Mouse (Mus musculus) midbrain, embryonic 12.5 days (tissue): ENCODE data around the gene Ap2a1. TPM values are rescaled to one million over a fixed set of nuclear protein-coding genes. Genes with fewer than 3 reads are reported as not detected.

Source experiments
- ATAC-seq: fragments of 200-750 bp; cut with Nextera tagmentation; 2 replicates; pipeline ENCODE4 v1.8.0; 2017; ENCODE audit warnings: low read depth, moderate TSS enrichment, moderate library complexity; ENCODE audit not compliant: low FRiP score
- H3K27ac ChIP-seq: fragments of 300-500 bp; sonication (generic); replicated peaks from 2 replicates; pipeline ENCODE4 v1.5.1; 2016; ENCODE audit warnings: mild to moderate bottlenecking
- H3K27me3 ChIP-seq: fragments of 300-500 bp; sonication (generic); 2 replicates; pipeline ENCODE4 v1.6.1; 2016; ENCODE audit warnings: mild to moderate bottlenecking
- H3K36me3 ChIP-seq: fragments of 300-500 bp; sonication (generic); 2 replicates; pipeline ENCODE4 v1.6.1; 2016
- H3K4me1 ChIP-seq: fragments of 300-500 bp; sonication (generic); 2 replicates; pipeline ENCODE4 v1.6.1; 2016
- H3K4me2 ChIP-seq: fragments of 300-500 bp; sonication (generic); replicated peaks from 2 replicates; pipeline ENCODE4 v1.6.1; 2016; ENCODE audit warnings: mild to moderate bottlenecking, moderate library complexity
- H3K4me3 ChIP-seq: fragments of 300-500 bp; sonication (generic); 2 replicates; pipeline ENCODE4 v1.5.1; 2016; ENCODE audit warnings: mild to moderate bottlenecking
- H3K9ac ChIP-seq: fragments of 300-500 bp; sonication (generic); replicated peaks from 2 replicates; pipeline ENCODE4 v1.6.1; 2016; ENCODE audit warnings: mild to moderate bottlenecking, moderate library complexity
- H3K9me3 ChIP-seq: fragments of 300-500 bp; sonication (generic); 2 replicates; pipeline ENCODE4 v1.6.1; 2016; ENCODE audit warnings: mild to moderate bottlenecking
- WGBS: fragments of 180-500 bp; shearing (Covaris S2); methylation state at CpG from one replicate; pipeline ENCODE4 v1.1.7; 2016; 5-methylcytosine and 5-hydroxymethylcytosine counted together
- polyA plus RNA-seq: library from polyadenylated mRNA; unstranded; fragments of >200 nt; fragmentation: Nextera tagmentation; extraction: Ambion mirVana; gene quantifications from 2 replicates; pipeline ENCODE4 v1.2.1, GENCODE M21; 2016

Ap2a1 gene
- polyA plus RNA-seq, 1 experiment from 2014 or later: 91.0 TPM

- 0 out of 2 replicates have a peak overlapping the region, but pooled peaks have one; percentile 18 for H3K4me3 ChIP-seq
- H3K27me3 ChIP-seq: no peaks in the 10 kb centered on the region
- no peaks in the 10 kb centered on the region for H3K9me3 ChIP-seq
- H3K27ac ChIP-seq: peak overlapping the region; percentile 52
- ATAC-seq: peak; percentile 5; the same call in 1 of the 2 replicates
- H3K4me1 ChIP-seq: peaks cover 38% of the 10 kb centered on the region
- peak overlapping the region; percentile 50; the same call in 1 of the 2 replicates for H3K9ac ChIP-seq
- H3K4me2 ChIP-seq: no peak overlapping the region
- 61% methylated on average over 22 of the region's 22 CpGs for WGBS
- peaks cover 52% of the 10 kb centered on the region for H3K36me3 ChIP-seq
Observed at GRCm38 (mm10) chr7:44860576-44861428, 68.5 kb downstream of the Ap2a1 start.

GRCm38 (mm10) chr7:44859896-44860295 is 69.4 kb downstream of the Ap2a1 start:
- Histone ChIP-seq H3K27ac (no peak overlapping the region), H3K9me3 (no peaks in the 10 kb centered on the region), H3K27me3 (no peaks in the 10 kb centered on the region), H3K36me3 (peaks cover 43% of the 10 kb centered on the region), H3K9ac (no peak overlapping the region), H3K4me1 (peaks cover 34% of the 10 kb centered on the region), H3K4me3 (no peak overlapping the region), H3K4me2 (no peak overlapping the region)
- WGBS: 94% methylated on average over 11 of the region's 11 CpGs
- no peak for ATAC-seq

- Histone ChIP-seq H3K4me3 (peak overlapping the region; percentile 71), H3K9ac (peak overlapping the region; percentile 89), H3K27ac (peak overlapping the region; percentile 92; the same call in 1 of the 2 replicates), H3K4me2 (peak overlapping the region; percentile 68), H3K9me3 (no peaks in the 10 kb centered on the region), H3K36me3 (peaks cover 30% of the 10 kb centered on the region), H3K27me3 (no peaks in the 10 kb centered on the region), H3K4me1 (peaks cover 50% of the 10 kb centered on the region)
- 31% methylated on average over 8 of the region's 8 CpGs for WGBS
- no peak for ATAC-seq
Observed at GRCm38 (mm10) chr7:44857905-44858304, 71.4 kb downstream of the Ap2a1 start.

GRCm38 (mm10) chr7:44857042-44857552 is 72.2 kb downstream of the Ap2a1 start, which contains the start of gene Pnkp:
Pnkp (plus strand) TSS chr7:44857139.
- Histone ChIP-seq H3K9ac (peak within 1 kb of the TSS; percentile 89), H3K27ac (peak within 1 kb of the TSS; percentile 92), H3K4me1 (peaks cover 50% of the 10 kb centered on the region), H3K4me3 (peak within 1 kb of the TSS; percentile 71), H3K36me3 (peaks cover 28% of the 10 kb centered on the region), H3K27me3 (no peaks in the 10 kb centered on the region), H3K9me3 (no peaks in the 10 kb centered on the region), H3K4me2 (peak within 1 kb of the TSS; percentile 68)
- ATAC-seq: peak; percentile 21; the same call in 1 of the 2 replicates
- WGBS: under 1% methylated on average over 32 of the region's 32 CpGs

GRCm38 (mm10) chr7:44856265-44856916 is 72.9 kb downstream of the Ap2a1 start:
- H3K9ac ChIP-seq: peak overlapping the region; percentile 89; the same call in 1 of the 2 replicates
- no peaks in the 10 kb centered on the region for H3K9me3 ChIP-seq
- WGBS: 69% methylated on average over 9 of the region's 9 CpGs
- H3K4me3 ChIP-seq: peak overlapping the region; percentile 71
- H3K27me3 ChIP-seq: no peaks in the 10 kb centered on the region
- peak overlapping the region; percentile 68 for H3K4me2 ChIP-seq
- no peak for ATAC-seq
- peaks cover 21% of the 10 kb centered on the region for H3K36me3 ChIP-seq
- peak overlapping the region; percentile 92 for H3K27ac ChIP-seq
- peaks cover 57% of the 10 kb centered on the region for H3K4me1 ChIP-seq

- no peaks in the 10 kb centered on the region for H3K27me3 ChIP-seq
- H3K36me3 ChIP-seq: peaks cover 18% of the 10 kb centered on the region
- H3K4me2 ChIP-seq: peak overlapping the region; percentile 77
- peak overlapping the region; percentile 69 for H3K9ac ChIP-seq
- H3K9me3 ChIP-seq: no peaks in the 10 kb centered on the region
- no peak for ATAC-seq
- WGBS: 42% methylated on average over 10 of the region's 10 CpGs
- H3K4me1 ChIP-seq: peaks cover 60% of the 10 kb centered on the region
- peak overlapping the region; percentile 46 for H3K4me3 ChIP-seq
- peak overlapping the region; percentile 90 for H3K27ac ChIP-seq
Observed at GRCm38 (mm10) chr7:44855036-44855435, 74.3 kb downstream of the Ap2a1 start.

GRCm38 (mm10) chr7:44854356-44855031 is 74.8 kb downstream of the Ap2a1 start:
- Histone ChIP-seq H3K9me3 (no peaks in the 10 kb centered on the region), H3K27me3 (no peaks in the 10 kb centered on the region)

GRCm38 (mm10) chr7:44853596-44854355 is 75.5 kb downstream of the Ap2a1 start:
- Histone ChIP-seq H3K4me3 (peak overlapping the region; percentile 46), H3K27me3 (no peaks in the 10 kb centered on the region), H3K4me1 (peaks cover 60% of the 10 kb centered on the region), H3K9me3 (no peaks in the 10 kb centered on the region), H3K36me3 (peaks cover 13% of the 10 kb centered on the region), H3K4me2 (peak overlapping the region; percentile 77), H3K9ac (peak overlapping the region; percentile 69), H3K27ac (peak overlapping the region; percentile 90)
- 34% methylated on average over 26 of the region's 26 CpGs for WGBS
- no peak for ATAC-seq

More at GRCm38 (mm10) chr7:44854356-44855031, 74.8 kb downstream of the Ap2a1 start:
- peaks cover 14% of the 10 kb centered on the region for H3K36me3 ChIP-seq
- peaks cover 60% of the 10 kb centered on the region for H3K4me1 ChIP-seq
- no peak for ATAC-seq
- peak overlapping the region; percentile 77 for H3K4me2 ChIP-seq
- H3K4me3 ChIP-seq: peak overlapping the region; percentile 46
- peak overlapping the region; percentile 69 for H3K9ac ChIP-seq
- peak overlapping the region; percentile 90 for H3K27ac ChIP-seq
- under 1% methylated on average over 45 of the region's 45 CpGs for WGBS

- ATAC-seq: no peak
- Histone ChIP-seq H3K4me2 (no peak overlapping the region; the same call in 1 of the 2 replicates), H3K9ac (peak overlapping the region; percentile 20; the same call in 1 of the 2 replicates), H3K27ac (no peak overlapping the region), H3K27me3 (no peaks in the 10 kb centered on the region), H3K4me3 (no peak overlapping the region), H3K36me3 (peaks cover 13% of the 10 kb centered on the region), H3K4me1 (peaks cover 56% of the 10 kb centered on the region), H3K9me3 (no peaks in the 10 kb centered on the region)
- WGBS: 91% methylated on average over 2 of the region's 2 CpGs
Observed at GRCm38 (mm10) chr7:44853065-44853464, 76.2 kb downstream of the Ap2a1 start.

- ATAC-seq: no peak
- Histone ChIP-seq H3K27me3 (no peaks in the 10 kb centered on the region), H3K36me3 (peaks cover 13% of the 10 kb centered on the region), H3K4me1 (peaks cover 57% of the 10 kb centered on the region), H3K4me3 (0 out of 2 replicates have a peak overlapping the region, but pooled peaks have one; percentile 12), H3K27ac (no peak overlapping the region), H3K9me3 (no peaks in the 10 kb centered on the region), H3K4me2 (no peak overlapping the region), H3K9ac (no peak overlapping the region; the same call in 1 of the 2 replicates)
- WGBS: 89% methylated on average over 35 of the region's 36 CpGs
Observed at GRCm38 (mm10) chr7:44852259-44853027, 76.9 kb downstream of the Ap2a1 start.
